Mouse (Mus musculus): ENCODE measurements around the gene Pcif1.

DNA sequence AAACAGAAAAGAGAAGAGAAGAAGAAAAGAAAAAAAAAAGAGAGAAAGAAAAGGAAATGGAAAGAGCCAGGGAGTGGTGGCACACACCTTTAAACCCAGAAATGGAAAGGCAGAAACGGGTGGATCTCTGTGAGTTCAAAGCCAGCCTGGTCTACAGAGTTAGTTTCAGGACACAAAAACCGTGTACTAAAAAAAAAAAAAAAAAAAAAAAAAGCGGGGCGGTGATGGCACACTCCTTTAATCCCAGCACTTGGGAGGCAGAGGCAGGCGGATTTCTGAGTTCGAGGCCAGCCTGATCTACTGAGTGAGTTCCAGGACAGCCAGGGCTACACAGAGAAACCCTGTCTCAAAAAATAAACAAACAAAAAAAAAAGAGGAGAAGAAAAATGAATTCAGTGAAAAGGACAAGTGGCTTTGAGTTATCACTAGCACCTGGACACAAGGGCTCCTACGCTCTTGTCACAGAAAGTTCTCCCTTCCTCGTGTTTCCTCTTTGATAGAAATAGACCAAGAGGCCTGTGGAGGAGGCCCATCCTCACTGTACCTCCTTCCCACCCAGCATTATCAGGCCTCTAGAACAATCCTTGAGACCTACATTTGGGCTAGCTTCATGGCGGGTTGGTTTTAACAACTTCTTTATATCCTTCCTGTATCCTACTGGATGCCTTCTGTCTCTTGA lies 33.8 kb downstream of the Pcif1 start:
- TF ChIP-seq CTCF (conservative IDR thresholded peaks at IDR 0.05; ENCODE audit: insufficient read depth, insufficient read length, low read depth, low read length) (no peak), POLR2A (IDR thresholded peaks at IDR 0.05; ENCODE audit: low read depth, low read length) (no peak)

Data from kidney, adult 2 months (tissue).